Mouse (Mus musculus): ENCODE measurements at regions not wholly inside any gene's neighbourhood (a gene's known extent, or its start where the extent isn't known, plus 50 kb on each side); places are given as distances from the start of the nearest gene placed in this dataset.

DNA sequence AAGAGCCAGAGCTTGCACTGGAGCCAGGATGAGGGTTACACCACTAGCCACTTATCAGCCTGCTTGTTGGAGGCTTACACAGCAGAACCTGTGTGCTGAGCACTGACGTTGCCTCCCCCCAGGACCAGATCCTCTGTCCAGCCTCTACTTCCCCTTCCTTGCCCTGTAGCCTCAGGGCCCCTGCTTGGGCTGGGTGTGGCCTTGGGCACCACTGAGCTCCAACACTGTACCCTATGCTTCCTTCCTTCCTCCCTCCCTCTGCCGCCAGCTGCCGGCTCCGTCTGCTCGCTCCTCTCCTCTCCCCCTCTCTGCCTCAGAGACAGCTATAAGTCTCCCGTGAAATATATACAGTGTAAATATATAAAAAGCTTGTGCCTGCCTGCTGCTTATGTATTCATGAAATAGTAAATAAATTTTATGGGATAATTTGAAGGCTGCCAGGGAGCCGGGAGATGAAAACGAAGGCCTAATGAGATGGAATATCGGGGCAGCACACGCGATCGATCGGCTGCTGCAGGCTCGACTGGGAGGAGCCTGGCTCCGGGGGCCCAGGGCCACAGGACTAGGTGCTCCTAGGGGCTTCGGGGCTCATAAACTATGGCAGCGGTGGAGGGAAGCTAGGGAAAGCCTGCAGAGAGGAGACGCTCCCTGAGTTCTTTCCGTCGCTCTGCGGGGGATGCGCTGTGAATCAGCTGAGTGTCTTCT lies 135.6 kb downstream of the Rbm19 start:
- CTCF ChIA-PET, result no interaction called here

DNA sequence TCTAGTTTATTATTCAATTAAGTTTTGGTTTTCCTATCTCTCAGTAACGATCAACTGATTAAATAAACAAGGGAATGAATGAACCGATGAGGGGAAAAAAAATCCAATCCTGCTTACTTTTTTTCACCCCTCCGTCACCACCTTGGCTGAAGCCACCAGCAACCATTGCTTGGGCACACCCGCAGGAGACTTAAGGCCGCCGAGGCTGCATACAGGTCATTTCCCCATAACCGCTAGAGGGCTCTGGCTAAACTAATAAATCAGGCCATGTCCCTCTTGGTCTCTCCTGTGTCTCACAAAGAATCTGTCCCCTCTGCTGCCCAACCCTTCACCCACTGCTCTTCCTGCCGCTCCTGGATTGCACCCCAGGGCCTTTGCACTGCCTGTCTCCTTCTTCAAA lies 136.3 kb downstream of the Rbm19 start:
- CTCF ChIA-PET, result no interaction called here

DNA sequence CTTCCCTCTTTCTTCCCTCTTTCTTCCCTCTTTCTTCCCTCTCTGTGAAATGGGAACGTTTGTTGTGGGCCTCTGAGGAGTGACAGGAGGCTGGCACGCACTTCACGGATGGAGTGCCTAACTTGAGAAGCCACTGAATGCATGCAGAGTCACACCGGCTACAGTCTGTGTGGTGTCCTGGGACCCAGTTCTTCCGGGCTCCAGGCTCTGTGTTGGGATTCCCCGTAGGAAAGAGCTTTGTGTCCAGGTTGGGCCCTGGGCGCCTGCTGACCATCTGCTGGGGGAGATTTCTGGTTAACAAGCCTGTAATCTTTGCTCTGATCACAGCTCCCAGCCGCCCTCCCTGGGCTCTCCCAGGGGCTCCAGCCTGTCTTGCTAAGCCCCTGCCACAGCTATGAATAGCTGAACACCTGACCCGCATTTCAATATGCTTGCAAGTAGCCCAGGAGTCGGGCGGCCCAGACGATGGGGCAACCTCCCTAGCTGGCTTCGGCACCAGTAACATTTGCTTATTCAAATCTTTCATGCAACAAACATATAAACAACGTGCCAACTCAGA lies 146.5 kb downstream of the Rbm19 start:
- CTCF ChIA-PET, result no interaction called here

DNA sequence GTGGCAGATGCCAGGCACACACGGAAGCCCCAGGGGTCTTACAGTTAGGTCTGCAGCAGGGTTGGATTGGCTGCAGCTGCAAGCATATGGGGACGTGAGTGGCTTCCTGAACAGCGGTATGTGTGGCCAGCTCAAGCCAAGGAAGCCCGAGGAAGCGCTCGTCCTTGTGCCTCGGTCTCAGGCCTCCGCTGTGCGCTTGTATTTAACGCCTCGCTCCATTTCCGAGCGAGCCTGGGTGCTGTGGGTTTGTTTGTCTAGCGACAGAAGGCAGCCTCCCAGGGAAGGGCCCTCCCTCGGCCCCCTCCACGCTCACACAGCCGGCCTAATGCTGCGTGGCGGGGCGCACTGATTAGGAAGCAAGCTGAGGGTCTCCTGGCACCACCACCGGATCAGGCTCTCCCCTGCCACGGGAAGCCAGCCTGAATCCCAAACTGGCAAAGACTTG lies 153.2 kb downstream of the Rbm19 start:
- CTCF ChIA-PET, result no interaction called here

DNA sequence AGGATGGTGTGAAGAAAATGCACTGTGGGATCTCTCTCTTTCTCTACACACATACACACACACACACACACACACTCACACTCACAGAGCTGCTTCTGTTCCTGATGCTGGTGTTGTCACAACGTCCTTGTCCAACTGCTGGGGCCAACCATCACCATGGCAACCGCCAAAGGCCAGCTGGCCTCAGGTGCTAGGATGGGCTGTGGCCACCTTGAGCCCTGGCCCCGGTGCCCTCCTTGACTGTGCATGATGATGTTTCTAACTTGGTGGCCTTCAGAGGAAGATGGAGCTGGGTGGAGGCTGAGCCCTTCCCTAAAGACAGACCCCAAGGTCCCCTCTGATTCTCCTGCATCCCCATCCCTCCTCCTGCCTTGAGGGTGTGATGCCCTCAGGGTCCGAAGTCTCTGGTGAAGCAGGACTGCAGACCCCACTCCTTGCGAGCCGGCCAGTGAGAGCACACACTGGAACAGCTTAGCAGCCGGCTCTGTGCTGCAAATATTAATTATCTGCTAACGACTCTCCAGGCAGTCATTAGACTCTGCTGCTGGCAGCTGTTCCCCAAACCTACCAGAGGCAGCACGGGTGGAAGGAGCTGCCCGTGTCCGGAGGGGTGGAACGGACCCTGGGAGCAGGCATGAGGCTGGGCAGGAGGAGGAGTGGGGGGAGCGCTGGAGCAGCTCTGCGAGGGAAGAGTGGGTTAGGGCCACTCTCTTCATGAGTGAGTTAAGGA lies 154.8 kb downstream of the Rbm19 start:
- CTCF ChIA-PET, result no interaction called here

DNA sequence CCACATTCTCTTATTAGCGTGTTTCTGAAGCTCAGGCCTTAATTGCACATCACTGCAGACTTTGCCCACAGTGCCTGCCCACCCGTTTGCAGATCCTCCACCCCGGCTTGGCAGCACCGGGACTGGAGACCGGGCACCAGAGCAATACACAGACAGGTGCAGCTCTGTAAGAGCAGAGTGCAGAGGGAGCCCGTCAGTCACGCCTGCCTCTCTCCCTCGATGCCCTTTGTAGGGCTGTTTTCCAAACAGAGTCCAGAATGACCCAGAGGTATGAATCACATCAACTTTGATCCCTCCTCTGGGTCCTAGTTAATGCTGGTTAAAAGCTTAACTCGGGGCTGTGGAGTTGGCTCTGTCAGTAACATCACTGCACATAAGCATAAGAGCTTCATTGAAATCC lies 155.3 kb upstream of the Lhx5 start:
- CTCF ChIA-PET, result no interaction called here

DNA sequence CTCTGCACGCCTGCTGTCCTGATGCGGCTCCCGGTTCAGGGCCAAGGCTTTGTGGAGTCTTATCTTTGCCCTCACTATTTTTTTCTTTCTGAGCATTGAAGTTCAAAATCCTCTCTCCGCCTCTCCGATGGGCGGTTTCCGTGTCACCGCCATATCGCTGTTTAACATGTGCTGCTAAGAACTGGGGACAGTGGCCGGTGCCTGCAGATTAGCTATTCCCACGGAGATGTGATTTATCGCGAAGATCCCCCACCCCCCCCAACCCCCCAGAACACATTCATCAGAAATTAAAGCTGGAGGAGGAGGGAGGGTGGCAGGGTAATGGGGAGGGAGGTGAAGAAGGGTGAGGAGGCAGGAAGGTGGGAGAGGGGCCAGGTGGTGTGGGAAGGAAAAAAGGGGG lies 151.2 kb upstream of the Lhx5 start:
- CTCF ChIA-PET, result no interaction called here

DNA sequence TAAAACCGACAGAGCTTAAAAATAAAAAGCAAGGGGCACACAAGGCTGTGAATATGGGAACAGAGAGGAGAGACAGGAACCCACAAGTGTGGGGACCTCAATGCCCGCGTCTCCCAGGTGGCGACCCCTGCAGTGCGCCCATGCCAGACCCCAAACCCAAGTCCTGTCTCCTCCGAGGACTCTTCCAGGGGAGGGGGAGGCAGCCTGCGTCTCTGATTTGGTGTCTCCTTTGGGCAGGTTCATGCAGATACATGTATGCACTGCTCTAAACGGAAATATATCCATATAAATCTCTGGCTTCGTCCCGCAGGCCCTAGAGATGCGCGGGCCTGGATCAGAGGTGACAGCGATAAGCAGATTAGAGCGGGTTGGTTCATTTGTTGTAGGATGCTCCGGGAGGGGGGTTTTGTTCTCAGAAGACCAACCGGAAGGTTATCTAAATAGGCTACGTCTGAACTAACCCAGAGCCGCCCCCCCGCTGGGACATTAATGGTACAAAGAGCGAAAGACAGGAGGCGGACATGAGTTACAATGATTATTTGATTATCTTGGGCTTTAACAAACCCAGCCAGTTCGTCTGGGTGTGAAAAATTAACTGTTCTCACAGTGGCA lies 150.4 kb upstream of the Lhx5 start:
- CTCF ChIA-PET, result no interaction called here

DNA sequence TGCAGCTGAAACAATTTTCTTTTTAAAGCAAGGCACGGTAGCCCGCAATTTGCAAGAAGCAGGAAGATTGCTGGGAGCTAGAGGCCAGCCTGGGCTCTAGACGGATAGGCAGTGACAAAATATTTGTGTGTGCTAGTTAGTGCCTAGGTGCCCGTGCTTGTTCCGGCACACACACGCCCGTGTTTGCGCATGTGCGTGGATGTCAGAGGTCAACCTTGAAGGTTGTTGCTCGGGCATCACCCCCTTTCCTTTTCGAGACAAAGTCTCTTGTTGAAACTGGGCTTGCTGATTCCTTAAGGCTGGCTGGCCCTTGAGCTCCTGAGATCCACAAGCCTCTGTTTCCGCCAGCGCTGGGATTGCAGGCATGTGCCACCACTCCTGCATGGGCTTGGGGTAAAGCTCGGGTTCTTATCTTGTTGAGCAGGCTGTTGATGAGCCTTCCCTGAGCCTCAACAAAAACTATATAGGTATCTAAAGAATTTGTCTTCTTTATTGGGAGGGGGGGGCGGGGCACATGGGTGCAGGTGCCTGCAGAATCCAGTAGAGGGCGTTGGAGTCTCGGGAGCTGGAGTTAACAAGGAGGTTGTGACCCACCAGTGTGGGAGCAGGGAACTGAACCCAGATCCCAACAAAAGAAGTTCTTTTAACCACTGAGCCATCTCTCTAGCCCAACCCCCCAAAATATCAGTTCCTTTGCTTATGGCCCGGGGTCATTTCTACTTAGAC lies 149.5 kb upstream of the Lhx5 start:
- CTCF ChIA-PET, result no interaction called here

DNA sequence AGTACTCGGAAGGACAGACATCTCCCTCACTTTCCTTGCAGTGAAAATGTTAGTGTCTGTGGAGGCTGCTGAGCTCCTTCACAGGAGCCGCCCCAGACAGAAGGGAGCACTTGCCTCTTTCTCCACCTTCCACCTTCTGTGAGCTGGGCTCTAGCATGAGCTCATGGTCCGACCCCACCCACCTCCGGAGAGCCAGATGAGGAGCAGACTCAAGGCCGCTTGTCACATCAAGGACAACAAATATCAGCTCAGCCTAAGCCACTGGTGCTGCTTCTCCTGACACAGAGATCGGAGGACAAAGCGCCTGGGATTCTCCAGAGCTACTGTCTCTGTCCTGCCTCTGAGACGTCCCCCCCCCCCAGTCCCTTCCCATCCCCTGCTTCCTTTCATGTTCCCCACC lies 146.9 kb upstream of the Lhx5 start:
- CTCF ChIA-PET, result no interaction called here

DNA sequence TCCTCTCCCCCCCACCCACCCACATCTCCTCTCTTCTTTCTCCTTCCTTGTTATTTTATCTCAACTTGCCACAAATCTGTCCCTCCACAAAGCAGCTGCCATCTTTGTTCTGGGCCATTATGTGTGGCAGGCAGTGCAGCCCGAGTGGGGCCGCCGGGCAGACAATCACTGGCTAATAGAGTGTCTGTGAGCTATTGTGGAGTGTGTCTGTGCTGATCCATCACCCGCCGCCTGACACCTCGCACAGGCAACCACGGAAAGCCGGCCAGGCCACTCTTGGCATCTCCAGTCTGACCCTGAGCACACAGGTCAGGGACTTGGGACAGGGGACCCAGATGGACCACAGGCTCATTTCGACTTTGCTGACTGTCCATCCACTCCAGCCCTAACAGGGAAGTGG lies 146.5 kb upstream of the Lhx5 start:
- CTCF ChIA-PET, result no interaction called here

DNA sequence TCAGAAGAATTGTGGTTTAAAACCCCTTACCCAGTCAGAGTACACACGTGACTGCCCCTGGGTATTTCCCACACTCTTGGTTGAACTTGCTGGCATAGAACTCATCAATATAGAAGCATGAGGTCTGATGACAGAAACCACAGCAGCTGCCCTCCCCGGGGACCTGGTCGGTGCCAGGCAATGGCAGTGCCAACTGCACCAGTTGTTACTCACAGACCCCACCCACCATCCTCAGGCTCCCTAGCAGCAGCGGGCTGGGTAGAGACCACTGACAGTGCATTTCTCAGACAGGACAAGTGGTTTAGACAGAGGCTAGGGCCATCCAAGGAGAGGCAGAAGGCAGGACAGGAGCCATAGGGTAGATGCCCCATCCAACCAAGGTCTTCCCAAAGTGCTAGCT lies 144.7 kb upstream of the Lhx5 start:
- CTCF ChIA-PET, result no interaction called here

DNA sequence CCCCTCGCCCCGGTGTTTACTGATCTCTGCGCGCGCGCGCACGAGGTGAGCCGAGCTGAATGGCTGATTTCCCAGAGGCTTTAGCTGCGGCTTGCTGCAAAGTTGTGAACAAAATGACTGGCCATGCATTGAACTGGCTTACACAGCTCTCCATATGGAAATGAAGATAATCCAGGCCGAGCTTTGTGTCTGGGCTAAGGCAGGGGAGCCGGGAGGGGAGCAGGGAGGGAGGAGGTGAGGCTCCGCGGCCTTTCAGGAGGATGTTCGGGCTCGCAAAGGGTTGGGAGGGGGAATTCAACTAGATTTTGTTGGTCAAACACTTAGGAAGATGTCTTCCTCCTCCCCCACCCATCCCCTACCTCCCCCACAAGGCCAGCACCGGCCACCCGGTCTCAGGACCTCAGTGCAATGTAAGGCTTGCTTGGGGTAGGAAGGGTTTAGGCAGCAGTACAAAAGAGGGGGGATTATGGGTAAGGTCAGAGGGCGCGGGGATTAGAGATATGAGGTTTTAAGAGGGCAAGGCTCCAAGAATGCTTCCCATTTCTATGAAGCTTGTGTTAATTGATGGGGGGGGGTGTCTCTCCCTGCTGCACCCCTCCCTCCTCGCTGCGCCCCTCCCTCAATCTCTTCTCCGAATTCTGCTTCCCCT lies 143.3 kb upstream of the Lhx5 start:
- CTCF ChIA-PET, result no interaction called here

DNA sequence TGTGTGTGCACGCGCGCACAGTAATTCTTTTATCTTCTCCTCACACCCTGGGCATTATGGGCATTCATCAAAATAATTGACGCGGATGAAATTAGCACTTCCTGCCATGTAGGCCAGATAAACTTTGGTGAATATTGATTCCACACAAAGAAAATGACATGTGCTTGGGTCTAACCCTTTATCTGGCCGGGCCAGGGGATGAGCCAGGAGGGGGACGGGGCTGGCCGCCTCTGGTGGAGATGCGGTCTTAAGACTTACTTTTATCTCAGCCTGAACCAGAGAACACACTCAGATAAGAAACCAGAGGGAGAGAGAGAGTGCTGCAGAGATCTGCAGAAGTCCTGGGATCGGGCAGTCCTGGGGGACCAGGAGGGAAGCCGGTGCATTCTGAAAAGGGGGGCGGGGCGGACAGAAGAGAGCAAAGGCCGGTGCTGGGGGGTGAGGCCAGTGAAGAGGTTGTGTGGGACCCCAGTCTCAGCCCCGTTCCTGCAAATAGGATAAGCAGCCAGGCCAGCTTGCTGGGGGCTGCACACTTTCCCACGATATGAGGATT lies 136.9 kb upstream of the Lhx5 start:
- CTCF ChIA-PET, result no interaction called here

DNA sequence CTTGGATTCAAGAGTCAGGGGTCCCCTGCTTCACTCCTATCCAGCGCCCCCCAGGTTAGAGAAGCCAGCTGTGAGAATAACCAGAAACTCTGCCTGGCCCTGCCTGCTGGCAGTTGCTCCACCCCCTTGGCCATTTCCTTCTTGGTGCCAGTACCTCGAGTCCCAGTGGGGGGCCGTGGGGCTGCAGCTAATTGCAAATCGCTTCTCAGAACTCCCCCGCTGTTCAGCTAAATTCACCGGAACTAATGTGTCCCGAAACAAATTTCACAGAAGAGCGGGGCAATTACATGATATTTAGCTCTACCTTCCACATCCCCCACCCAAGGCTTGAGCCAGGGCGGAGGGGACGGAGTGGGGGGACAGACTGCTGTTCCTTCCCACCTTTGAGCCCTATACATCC lies 134.3 kb upstream of the Lhx5 start:
- CTCF ChIA-PET, result no interaction called here

DNA sequence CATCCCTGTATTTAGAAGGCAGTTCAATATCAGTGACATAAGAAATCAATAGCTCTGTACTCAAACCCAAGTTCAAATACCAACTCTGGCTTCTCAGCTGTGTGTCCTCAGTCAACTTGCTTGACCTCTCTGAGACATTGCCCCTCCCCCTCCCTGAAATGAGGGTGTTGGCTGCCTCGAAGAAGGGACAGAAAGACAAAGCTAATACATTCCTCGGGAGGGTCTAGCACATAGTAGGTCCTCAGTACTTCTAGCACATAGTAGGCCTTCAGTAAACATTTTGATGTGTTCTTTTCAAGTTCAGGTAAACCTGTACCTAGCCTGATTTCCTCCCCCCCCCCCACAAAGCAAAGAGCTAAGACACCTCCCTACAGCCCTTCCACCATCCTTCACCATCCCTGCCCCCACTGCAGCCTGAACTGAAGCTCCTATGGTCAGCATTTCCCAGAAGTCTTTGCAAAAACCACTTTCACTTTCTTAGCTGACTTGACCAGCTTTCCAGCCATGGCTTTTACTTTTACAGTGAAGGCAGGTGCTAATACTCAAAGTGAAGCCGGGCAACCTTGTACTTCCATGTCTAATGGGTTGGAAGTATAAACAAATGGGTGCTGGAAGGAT lies 133.7 kb upstream of the Lhx5 start:
- CTCF ChIA-PET, result interaction anchor here (0.6 kb wide), 1 partner anchor 196 kb away, joined by 5 read pairs; no protein-coding TSS in a partner anchor

DNA sequence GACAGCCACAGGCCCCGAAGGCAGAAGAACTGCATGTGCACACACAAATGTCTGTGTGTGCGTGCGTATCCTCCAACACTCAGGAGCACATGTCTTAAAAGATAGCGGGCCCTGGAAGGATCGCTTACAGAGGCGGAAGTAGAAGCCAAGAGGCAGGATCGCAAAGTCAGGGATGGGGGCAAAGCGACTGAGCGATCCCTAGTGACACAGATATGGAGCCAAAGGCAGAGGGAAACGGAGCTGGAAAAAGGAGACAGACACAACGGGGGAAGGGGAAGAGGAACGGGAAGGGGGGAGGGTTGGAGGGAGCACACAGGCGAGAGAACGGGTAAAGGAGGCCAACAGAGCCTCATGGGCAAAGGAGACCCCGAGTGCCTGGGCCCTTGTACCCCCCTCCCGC lies 129.8 kb upstream of the Lhx5 start:
- CTCF ChIA-PET, result no interaction called here

DNA sequence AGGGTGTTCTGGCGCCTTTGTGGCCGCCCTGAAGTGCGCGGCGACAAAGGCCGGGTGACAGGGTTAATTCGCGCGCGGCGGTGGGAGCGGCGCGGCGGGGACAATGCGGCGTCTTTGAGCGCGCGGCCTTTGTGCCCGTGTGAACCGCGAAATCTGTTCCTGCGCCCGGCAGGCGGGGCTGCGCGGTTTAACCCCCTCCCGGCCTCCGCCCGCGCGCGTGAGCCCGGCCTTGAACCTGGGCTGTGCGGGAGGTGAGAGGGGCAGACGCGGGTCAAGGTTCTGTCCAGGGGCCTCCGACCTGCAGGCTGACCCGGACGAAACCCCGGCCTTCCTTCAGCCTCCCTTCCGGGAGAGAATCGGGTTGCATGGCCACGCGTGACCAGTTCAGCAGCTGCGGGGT lies 129.2 kb upstream of the Lhx5 start:
- CTCF ChIA-PET, result no interaction called here

DNA sequence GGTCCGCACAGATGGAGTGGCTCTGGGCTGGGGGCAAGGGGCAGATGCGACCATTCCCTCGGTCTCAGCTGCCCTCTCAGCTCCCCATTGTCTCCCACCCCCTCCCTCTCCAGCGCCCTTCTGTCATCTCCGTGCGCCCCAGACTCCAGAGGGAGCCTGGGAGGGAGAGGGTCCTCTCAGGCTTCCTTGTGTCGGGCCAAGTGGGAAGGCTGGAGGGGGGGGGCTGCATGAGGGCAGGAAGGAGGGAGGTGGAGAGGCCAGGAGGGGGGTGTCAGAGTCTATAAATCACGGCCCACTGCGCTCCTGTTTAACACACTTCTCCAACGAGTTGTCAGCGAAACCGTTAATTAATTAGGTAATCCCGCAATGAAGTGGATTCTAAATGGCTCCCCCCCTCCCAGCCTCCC lies 127.2 kb upstream of the Lhx5 start:
- CTCF ChIA-PET, result no interaction called here

DNA sequence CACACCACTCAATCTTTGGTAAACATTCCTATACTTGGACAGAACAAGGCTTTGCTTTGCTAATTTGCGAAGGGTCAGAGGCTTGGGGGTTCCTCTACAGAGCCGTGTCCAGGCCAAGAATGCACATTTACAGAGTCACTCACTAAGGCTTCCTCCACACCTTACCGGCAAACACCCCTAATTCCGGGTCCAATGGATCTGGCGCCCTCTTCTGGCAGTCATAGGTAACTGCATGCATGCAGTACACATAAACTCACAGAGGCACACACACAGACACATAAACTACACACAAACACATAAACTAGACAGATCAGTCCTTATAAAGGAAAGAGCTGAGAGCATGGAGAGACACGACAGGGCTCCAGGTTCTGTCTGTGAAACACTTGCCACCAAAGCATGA lies 119.2 kb upstream of the Lhx5 start:
- CTCF ChIA-PET, result no interaction called here

DNA sequence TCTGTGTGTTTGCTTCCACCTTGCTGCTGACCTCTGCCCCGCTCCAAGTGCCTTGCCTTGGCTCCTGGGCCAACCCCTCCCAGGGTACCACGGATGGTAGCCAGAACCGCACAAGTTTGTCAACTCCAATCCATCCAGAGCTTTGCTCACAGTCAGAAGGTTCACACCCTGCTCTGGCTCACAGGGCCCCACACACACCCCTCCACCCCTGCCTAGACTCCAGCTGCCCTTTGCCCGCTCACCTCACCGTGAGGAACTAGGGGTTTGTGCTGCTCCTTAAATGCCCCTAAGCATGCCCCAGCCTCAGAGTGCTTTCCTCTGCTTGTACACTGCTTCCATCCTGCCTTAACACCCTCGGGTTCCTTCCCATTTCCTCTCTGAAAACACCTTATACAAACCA lies 117.5 kb upstream of the Lhx5 start:
- CTCF ChIA-PET, result no interaction called here
